Mouse (Mus musculus) Muller cell, postnatal 12 days (primary cell): ENCODE measurements at regions not wholly inside any gene's neighbourhood (a gene's known extent, or its start where the extent isn't known, plus 50 kb on each side); places are given as distances from the start of the nearest gene placed in this dataset.

Experiments used
- DNase-seq: peaks from one replicate; pipeline ENCODE4 v3.0.0-alpha.2; 2015; ENCODE audit errors: inconsistent ontology term

DNA sequence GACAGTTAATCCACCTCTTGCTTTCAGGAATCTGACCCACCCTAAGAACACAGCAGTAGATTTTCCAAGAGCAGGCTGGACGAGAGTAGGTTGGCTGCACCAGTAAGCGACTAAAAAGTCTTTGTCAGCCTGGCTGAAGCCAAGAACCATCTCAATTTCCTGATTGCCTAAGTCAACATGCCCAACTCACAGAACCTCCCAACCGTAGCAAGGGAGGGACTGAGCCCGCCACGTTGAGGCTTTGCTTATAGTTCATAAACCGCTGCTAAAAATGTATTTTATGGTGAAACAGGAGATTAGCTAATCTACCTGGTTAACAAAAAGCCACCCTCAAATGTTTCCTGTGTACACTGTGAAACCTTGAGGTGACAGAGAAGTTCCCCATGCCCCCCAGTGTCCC, 115.4 kb upstream of the Tbl1xr1 start:
- no peak for DNase-seq

DNA sequence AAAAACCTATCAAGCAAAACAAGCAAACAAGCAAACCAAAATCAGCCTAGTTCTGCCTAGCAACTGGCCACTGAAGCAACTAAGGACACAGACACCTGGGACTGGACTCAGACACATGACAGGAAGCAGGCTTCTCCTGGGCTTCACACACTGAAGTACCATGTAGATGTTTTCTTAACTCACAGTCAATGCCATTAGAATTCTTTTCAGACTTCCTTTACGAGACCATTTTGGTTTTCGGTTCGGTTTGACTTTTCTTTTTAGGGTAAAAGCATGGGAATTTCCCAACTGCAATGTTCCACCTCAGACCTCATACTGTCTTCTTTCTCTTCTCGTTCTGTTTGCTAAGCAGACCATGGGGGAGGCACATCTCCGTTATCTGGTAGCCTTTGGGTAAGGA, 114.7 kb upstream of the Tbl1xr1 start:
- no peak for DNase-seq

DNA sequence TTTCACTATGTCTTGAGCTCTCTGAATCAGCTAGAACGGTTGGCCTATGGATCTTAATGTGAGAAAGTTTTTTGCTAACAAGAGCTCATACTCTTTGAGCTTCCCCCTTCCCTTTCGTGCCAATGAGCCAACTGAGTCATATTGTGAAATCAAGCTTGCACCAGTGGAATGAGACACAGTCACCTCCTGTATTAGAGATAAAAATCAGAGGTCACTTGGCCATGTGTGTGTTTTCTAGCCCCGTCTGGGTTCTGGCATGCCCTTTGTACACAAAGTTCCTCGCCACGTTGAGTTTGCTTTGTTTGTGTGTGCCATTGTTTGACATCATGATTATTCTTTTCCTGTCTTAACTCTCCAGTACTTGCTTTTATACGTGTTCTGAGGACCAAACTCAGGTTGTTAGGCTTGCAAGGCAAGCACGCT, 114.1 kb upstream of the Tbl1xr1 start:
- DNase-seq = peak; percentile 68

DNA sequence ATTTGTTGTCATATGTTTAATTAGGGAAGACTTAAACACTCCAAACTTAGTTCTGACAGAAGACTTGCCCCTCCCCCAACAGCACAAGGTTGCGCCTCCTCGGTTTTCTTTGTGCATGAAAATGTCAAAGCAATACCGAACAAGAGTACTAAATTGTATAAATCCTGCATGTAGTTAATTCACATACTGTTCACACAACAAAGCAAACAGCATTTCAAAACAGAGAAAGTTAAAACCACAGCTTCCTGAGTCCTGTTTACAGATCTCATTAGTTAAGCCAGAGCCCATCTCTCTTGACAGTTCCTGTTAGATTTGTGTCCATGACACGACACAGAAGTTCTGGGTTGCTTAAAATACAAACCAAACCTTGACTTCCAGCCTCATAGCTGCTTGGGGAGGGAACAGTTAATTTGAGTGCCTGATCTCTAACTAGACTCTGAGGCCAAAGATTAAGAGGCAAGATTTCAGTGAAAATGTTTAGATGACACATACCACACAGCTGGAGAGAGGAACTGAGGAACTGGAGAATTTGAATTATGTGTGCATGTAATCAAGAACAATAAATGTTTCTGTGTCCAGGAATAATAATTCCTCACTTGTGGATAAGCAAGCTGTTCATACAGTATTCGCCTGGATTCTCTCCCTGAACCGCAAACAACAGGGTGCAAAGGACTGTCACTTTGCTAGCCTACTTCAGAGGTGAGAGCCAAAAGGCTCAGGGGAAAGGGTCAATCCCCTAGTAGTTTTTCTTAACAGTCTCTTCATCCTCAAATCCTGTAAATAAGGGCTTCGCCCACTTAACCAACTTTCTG, 113.3 kb upstream of the Tbl1xr1 start:
- DNase-seq = peak; percentile 97

DNA sequence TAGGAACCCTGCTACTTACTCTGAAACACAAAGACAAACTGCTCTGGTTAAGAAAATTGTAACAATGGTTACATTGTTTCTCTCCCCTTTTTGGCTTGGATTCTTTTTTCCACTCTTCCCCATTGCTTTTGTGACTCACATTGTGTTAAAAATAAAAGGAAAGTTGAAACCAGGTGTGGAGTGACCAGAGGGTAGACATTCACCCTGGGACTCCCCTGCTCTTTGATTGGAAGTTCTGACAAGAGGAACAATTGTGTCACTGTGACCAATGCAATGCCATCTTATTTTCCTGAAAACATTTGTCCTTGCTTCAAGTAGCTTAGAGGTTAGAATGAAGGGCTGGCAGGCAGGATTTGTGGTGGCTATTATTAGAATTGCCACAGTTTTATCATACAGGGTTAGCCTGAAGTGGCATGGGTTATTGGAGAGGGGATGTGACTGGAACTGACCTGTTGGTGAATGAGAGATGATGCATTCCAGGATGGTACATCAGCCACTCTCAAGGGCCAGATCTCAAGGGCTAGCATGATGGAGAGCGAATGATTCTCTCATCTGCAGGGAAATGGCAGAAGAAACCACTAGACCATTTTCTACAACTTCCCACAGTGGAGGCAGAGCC, 112.6 kb upstream of the Tbl1xr1 start:
- DNase-seq = peak; percentile 94

DNA sequence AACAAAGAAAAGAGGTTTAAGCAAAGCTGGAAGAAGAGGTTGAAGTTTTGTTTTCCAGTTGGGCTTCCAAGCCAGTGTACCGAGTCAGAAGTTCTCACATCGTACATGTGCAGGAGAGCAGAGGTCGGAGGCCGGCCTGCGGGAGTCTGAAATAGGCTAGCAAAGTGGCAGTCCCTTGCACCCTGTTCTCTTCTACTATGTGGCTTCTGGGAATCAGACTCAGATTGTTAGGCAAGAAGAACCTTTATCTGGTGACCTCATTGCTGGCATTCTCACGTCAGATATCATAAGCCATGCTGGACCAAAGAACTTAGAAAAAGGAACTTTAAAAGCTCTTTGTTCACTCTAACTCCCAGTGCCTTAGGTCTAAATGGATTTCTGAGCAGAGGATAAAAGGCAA, 112.0 kb upstream of the Tbl1xr1 start:
- DNase-seq = no peak

DNA sequence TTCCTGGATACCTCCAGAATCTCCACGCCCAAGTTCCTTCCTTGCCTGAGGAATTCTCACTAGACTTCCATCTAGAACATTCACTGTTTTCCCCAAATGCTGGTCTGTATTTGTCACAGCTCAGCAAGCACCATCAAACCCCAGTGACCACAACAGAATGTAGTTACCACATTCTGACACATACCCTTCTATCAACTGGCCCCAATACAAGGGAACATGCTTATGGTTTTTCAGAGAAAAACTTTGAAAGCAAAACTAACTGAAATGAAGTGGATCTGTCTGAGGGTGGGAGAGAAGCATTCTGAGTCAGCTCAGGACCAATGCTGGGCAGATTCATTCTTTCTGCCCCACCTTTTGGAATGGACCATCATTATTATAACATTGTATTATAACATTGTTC, 110.9 kb upstream of the Tbl1xr1 start:
- peak; percentile 82 for DNase-seq

DNA sequence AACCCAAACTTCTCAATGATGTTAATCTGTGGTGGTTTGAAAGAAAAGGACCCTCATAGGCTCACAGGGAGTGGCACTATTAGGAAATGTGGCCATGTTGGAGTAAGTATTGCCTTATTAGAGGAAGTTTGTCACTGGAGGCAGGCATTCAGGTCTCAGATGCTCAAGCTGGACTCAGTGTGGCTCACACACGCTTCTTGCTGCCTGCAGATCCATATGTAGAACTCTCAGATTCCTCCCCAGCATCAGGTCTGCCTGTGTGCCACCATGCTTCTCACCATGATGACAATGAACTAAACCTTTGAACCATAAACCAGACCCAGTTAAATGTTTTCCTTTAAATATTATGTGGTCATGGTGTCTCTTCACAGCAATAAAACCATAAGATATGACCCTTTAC, 104.7 kb upstream of the Tbl1xr1 start:
- DNase-seq = no peak

DNA sequence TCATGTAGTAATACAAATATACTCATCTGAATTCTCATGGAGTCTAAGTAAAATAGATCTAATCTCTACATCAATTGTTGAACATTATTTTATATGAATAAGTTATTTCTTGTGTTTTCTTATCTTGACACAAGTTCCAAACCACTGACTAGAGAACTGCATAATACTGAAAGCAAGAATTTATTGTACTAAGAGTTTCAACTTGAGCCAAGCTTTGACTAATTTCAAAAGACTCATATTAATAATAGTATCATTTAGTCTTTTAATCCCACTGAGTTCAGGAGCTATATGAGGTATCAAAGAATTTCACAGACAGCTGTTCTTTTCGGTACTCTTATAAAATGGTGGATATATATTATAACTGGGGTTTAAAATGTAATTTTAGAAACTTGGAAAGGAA, 103.3 kb upstream of the Tbl1xr1 start:
- DNase-seq = no peak

DNA sequence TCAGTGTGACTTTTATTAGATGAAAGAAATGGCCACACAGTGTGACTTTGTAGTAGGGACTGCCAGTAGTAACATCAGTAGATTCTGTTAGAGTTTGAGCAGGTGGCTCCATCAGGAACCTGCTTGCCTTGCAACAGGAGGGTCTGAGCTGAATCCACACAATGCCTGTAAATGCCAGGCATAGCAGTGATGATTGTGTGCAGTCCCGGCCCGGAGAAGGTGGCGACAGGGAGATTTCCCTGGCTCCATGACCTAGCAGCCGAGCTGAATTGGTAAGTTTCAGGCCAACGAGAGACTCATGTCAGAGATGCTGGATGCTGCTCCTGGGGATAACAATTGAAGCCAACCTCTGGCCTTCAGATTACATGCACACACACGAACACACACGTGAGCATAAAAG, 102.8 kb upstream of the Tbl1xr1 start:
- no peak for DNase-seq

DNA sequence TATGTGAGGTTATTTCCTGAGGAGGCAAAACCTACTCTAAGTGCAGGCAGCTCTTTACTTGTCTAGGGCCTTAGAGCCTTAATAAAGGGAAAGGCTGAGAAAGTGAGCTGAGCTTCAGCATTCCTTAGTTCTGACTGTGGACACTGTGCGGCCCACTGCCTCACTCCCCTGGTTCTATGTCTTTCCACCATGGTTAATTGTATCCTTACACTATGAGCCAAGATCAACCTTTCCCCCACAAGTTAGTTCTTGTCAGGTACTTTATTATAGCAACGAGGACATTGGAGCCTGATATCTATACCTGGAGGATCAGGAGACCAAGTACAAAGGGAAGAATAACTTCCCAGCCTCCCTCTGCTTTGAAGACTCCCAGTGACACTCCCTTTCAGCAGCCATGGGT, 101.7 kb upstream of the Tbl1xr1 start:
- no peak for DNase-seq

DNA sequence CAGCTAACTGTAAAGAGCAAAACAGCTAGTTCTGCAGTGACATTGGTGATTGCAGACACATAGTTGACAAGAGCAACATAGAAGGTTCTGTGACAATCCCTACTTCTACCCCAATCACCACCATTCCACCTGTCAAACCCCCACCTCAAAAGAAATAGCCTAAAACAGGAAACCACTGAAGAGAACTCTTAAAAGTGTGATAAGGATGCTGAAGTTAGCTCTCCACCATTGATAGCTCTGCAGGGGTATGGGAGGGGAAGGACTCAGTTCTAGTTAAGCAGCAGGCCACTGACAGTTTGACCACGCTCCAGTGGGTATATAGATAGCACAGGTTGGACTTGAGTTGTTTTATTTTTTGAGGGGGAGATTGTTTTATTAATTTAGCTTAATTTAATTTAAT, 98.7 kb upstream of the Tbl1xr1 start:
- DNase-seq = no peak

DNA sequence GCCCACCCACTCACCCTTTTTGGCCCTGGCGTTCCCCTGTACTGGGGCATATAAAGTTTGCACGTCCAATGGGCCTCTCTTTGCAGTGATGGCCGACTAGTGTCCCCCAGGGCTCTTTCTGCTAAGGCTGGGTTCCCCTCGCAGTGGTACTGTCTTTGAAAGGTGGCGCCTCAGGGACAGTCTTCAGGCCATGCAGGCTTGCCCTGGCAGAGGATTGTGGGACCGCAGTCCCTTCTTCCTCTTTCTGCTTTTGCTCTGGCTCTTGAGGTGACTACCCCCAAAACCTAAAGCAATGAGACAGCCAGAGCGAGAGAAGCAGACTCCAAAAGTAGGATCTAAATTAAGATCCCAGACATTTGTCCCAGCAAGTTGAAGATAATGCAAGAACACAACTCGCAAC, 93.5 kb upstream of the Tbl1xr1 start:
- no peak for DNase-seq

DNA sequence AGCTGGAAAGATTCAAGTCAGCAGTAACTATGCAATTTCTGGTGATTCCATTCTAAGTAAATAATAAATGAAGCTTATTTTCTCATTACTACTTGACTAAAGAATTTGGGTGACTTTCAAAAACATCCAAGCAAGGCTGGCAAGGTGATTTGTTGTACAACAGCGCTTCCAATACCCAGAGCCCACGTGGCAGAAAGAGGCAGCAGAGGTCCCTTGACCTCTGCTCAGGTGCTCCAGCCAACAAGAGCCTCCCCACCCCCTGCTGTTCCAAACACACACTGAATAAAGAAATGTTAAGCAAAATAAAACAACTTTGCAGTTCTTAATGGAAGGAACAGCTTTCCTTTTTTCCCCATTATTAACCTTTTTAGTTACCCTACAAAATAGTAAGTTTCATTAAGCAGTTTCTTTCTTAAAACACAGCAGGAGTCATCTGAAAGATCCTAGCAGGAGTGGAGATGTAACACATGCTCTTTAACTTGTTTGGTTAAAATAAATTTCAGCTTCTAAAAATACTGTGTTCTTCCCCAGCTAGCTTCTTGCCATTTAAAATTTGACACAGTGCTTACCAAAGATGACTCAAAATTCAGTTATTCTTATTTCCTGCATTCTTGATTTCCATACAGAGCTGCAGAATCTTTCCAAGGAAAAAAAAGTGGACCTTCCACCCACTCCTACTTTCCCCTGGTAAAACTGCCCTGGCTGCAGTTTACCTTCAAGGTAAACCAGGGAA, 92.3 kb upstream of the Tbl1xr1 start:
- DNase-seq = no peak

DNA sequence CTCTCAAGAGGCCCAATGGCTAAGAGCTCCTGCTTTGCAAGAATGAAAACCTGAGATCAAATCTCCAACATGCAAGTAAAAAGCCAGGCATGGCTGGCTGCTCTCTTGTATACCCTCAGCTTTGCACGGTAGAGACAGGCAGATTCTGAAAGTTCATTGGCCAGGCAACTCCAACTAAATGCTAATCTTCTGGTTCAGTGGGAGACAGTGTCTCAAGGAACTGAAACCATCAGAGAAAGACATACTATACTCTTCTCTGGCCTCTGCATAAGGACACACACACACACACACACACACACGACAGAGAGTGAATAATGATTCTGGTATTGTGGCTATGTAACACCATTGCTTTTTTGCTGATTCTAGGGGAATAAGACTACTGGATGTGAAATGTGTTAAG, 91.6 kb upstream of the Tbl1xr1 start:
- no peak for DNase-seq

DNA sequence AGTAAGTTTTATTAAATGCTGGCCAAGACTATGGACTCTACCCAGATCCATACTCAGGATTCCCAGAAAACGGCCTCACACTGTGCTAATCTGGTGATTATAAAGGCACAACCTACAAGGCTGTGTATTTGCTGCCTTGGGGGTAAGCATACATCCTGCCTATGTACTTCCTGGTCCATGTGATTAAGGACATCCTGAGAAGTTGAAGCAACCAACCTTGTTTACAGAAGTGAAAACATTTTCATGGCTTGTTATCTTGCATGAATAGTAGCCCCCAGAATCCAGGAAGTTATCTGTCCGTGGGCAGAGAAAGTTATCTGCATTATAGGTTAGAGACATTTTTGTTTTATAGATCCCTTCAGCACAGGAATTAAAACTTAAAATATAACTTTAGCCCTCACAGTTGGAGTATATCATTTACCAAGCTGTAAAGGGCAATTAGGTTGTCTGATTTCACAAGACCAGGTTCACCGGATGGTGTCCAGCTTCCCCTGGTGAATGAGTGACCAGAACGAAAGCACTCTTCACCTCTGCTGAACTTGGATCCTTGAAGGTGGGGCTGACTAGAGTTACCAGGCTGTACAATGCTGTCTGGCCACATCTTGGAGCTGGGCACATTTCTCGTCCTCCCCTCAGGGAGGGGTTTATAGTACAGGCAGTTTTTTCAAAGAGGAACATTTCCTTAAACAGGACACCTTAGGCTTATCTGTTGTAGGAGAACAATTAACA, 90.1 kb upstream of the Tbl1xr1 start:
- DNase-seq = no peak

DNA sequence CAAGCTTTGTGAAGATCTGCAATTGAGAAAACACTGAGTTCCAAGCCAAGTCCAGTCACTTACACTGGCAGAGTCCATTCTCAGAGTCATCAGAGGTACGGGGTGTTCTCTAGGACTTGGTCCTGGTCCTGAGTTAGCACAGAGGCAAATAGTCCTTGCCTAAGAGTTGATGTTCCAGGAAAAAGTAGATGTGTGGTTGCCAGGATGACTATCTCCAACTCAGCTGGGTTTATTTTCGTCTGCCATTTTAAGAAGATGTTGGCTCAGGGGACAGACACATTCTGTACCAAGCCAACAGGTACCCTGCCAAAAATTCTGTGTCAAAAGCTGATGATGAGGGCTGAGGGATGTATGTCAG, 89.6 kb upstream of the Tbl1xr1 start:
- DNase-seq = no peak

DNA sequence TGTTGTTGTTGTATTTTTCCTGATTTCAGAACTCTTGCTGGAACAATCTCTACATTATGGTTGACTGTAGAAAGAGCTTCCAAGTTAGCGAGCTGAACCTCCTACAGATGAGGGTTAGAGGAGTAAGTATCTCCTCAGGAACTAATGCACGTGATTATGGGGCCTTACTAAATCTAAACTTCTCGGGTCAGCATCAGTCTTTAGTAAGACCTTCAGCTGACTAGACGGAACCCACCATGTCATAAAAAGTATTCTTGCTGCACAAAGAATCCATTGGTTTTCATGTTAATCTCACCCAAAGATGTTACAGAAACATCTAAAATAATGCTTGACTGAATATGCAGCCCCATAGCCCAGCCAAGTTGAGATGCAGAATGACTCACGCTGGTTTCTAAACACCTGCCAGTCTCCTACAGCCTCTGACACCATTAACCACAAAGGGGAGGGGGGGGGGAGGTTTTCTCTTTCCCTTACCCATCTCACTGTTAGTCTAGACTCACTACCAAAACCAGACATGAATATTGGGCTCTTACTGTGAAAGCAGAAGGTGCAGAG, 88.9 kb upstream of the Tbl1xr1 start:
- DNase-seq = peak; percentile 91

DNA sequence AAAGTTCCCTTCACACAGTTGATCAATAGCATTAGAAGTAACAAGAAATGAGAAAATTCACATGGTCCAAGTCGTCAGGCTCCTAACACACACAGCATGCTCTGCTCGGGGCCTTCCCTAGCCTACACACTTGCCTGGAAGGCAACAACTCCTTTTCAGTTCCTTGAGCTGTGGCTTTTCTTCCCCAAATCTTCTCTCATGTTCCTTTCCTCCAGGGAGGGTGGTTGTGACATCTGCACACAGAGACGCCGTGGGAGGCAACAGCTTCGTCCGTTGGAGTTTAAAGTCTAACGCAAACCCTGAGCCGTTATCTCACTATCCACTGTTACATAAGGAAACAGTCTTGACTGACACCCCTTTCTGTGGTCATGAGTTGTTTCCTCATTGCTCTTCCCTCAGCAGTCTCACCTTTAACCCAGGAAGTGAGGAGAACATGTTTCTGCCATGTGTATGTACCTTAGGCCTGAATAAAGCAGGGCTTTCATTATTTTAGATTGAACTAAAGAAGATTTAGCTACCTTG, 88.4 kb upstream of the Tbl1xr1 start:
- no peak for DNase-seq

DNA sequence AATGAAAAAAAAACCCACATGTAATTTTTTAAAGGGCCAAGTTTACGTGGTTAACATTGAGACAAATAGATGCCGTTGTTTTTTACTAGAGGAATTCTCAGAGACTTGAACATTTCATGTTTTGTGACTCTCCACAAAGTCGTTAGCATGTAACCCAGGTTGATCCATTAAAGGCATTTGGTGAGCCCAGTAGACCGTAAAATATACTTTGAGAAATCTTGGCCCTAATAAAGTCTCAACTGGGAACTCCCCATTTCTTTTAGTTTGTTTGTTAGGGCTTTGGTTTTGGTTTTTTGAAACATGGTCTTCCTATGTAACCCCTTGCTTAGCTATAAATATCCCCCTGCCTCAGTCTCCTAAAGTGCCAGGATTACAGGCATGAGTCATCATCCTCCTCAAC, 85.9 kb upstream of the Tbl1xr1 start:
- DNase-seq = no peak

DNA sequence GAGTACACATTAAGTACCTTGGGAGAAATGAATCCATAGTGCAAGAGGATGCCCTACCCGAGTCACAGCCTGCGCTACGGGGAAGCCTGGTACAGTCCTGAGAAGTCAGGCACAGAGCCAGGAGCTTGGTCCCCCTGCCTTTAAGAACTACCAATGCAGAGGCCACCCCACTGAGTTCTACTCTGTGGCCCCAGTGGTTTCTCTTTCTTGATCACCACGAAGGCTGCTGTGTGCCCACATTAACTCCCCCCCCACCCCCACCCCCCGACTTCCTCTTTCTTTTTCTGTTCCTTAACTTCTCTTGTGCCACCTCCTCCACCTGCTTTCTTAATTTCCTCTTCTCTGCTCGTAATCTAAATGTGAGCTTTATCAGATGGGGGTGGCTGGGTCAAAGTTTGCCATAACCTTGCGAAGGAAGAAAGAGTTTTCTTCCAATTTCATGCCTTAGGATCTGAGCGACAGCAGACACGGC, 84.7 kb upstream of the Tbl1xr1 start:
- DNase-seq = no peak

DNA sequence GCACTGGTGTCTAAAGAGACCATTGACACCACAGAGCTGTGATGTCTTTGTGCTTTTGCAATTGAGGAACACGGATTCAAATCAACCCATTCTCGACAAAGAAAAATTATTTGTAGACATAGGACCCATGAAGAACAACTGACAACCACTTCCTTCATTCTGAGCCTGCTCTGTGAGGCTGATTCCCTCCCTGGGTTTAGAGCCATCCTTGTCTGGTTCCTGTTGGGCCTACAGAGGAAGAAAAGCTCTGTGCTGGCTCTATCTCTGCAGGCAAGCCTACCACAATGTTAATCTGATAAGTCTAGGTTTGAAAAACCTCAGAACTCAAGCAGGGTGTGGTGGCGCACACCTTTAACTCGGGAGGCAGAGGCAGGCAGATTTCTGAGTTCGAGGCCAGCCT, 84.2 kb upstream of the Tbl1xr1 start:
- no peak for DNase-seq
